Mouse (Mus musculus) layer of hippocampus, adult 2 months (tissue): ENCODE data around the gene Afg1l. TPM values are rescaled to one million over a fixed set of nuclear protein-coding genes. Genes with fewer than 3 reads are reported as not detected.

ENCODE experiments used
- DNase-seq, 2 experiments: peaks; one replicate each; pipeline ENCODE4 v3.0.0; 2022; ENCODE audit warnings: low spot score in 2 of 2
- H3K27ac ChIP-seq: fragments of 200-600 bp; 2 replicates; pipeline ENCODE4 v1.8.1; 2022
- H3K4me3 ChIP-seq: fragments of 200-600 bp; 2 replicates; pipeline ENCODE4 v1.8.1; 2022; ENCODE audit warnings: mild to moderate bottlenecking
- CTCF ChIP-seq: fragments of 200-600 bp; conservative IDR thresholded peaks from 2 replicates; pipeline ENCODE4 v1.8.1; 2022; ENCODE audit warnings: antibody characterized with exemption, mild to moderate bottlenecking, moderate library complexity
- long read RNA-seq, 2 experiments: library from polyadenylated mRNA; stranded (forward); transcript quantifications; one replicate each; pipeline ENCODE4 v2.0.0; 2021; ENCODE audit warnings: borderline mapping rate in 2 of 2
- total RNA-seq, 2 experiments: library from RNA; stranded (reverse); gene quantifications; 2 replicates each; pipeline ENCODE4 v1.2.3; 2021

The Afg1l gene
- 10 to 100 TPM; 12.6 to 15.3 TPM for total RNA-seq
- long read RNA-seq, experiment 1, partial matches to known transcripts: 1 of 15 reads
- long read RNA-seq, experiment 1, other reads (novel, unspliced or antisense): 11 of 15 reads
- long read RNA-seq, experiment 2, transcript Afg1l-201 (13 exons, 2,513 nt): major isoform, 9 of 31 reads
- long read RNA-seq, experiment 2, partial matches to known transcripts: 0 of 31 reads
- long read RNA-seq, experiment 2, other reads (novel, unspliced or antisense): 22 of 31 reads

GRCm38 (mm10) chr10:42478341-42478720, at the start of gene Afg1l:
Gene Afg1l, minus strand, starts transcription at chr10:42478565.
- peak; percentile 77 for TF ChIP-seq CTCF
- Histone ChIP-seq H3K4me3 (peak within 1 kb of the TSS; percentile 98), H3K27ac (peak within 1 kb of the TSS; percentile 97)
- peak; percentile 93 to 94 for DNase-seq

GRCm38 (mm10) chr10:42525682-42526081, 47.3 kb upstream of the Afg1l start:
- no peak for DNase-seq
- Histone ChIP-seq H3K4me3 (no peak overlapping the region), H3K27ac (no peak overlapping the region)
- TF ChIP-seq CTCF: no peak

- no peak for DNase-seq
- TF ChIP-seq CTCF: no peak
Observed at GRCm38 (mm10) chr10:42523556-42524162, 45.3 kb upstream of the Afg1l start.

DNA sequence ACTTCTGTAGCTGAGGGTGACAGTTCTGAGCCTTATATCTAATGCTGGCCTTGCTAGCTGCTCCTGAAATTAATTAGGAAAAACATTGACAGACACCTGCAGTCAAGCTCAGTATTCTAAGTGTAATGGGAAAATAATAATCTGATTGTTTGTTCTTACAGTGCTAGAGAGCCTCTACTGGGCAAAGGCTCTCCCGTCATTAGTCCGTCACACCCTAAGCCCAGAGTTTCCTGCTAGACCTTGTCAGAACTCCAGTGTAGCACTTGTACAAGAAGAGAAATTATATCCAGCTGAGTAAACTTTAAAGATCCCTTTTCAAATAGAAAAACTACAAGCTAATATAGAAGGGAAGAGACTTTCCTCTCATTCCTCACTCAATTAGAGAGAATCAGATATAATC, 44.5 kb upstream of the Afg1l start:
- no peak overlapping the region for H3K4me3 ChIP-seq
- no peak for DNase-seq
- H3K27ac ChIP-seq: no peak overlapping the region
- peak; percentile 31; the same call in 1 of the 2 replicates for TF ChIP-seq CTCF

More at GRCm38 (mm10) chr10:42523556-42524162, 45.3 kb upstream of the Afg1l start:
- Histone ChIP-seq H3K4me3 (no peak overlapping the region), H3K27ac (no peak overlapping the region)

DNA sequence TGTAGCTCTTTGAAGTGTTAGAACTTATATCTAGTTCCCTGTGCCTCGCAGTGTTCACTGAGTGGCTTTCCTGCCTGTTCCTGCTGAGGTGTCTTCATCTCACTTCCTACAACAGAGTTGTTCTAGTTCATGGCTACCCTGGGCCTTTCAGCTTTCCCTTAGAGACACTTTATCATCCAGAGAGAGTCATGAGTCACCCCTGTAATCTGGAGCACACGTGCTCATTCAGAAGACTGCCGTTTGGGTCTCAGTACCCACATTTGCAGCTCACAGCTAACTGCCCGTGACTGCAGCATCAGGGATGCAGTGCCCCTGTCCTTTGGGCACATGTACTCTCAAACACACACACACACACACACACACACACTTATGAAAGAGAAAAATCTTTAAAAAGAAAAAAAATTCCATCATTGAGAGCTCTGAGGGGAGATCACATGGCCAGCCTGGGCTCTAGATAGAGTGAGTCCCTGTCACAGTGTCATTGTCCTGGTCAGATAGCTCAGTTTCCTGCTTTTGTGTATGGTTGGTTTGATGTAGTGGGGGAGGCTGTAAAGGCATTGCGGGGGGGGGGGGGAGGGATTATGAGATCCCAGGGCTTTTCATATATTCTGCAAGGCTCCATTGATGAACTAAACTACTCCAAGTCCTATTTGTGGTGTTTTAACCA, 43.1 kb upstream of the Afg1l start:
- no peak overlapping the region for H3K4me3 ChIP-seq
- no peak overlapping the region for H3K27ac ChIP-seq
- TF ChIP-seq CTCF: no peak
- no peak for DNase-seq

GRCm38 (mm10) chr10:42518363-42518762, 40.0 kb upstream of the Afg1l start:
- TF ChIP-seq CTCF: no peak
- H3K27ac ChIP-seq: no peak overlapping the region
- DNase-seq: no peak
- no peak overlapping the region for H3K4me3 ChIP-seq

DNA sequence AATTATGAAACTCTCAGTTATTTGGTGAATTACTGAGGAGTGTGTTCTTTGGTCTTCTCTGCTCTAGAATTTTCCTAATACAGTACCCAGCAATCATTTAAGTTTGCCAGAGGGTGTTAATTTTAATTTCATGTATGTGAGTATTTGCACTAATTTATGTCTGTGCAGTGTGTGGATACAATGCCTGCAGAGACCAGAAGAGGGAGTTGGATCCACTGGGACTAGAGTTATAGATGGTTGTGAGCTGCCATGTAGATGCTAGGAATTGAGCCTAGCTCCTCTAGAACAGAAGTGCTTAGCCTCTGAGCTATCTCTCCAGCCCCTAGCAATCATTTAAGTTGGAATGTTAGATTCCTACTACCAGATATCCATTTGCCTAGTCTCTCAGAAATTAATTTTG, 35.8 kb upstream of the Afg1l start:
- TF ChIP-seq CTCF: peak; percentile 48
- H3K4me3 ChIP-seq: no peak overlapping the region
- no peak for DNase-seq
- H3K27ac ChIP-seq: no peak overlapping the region

DNA sequence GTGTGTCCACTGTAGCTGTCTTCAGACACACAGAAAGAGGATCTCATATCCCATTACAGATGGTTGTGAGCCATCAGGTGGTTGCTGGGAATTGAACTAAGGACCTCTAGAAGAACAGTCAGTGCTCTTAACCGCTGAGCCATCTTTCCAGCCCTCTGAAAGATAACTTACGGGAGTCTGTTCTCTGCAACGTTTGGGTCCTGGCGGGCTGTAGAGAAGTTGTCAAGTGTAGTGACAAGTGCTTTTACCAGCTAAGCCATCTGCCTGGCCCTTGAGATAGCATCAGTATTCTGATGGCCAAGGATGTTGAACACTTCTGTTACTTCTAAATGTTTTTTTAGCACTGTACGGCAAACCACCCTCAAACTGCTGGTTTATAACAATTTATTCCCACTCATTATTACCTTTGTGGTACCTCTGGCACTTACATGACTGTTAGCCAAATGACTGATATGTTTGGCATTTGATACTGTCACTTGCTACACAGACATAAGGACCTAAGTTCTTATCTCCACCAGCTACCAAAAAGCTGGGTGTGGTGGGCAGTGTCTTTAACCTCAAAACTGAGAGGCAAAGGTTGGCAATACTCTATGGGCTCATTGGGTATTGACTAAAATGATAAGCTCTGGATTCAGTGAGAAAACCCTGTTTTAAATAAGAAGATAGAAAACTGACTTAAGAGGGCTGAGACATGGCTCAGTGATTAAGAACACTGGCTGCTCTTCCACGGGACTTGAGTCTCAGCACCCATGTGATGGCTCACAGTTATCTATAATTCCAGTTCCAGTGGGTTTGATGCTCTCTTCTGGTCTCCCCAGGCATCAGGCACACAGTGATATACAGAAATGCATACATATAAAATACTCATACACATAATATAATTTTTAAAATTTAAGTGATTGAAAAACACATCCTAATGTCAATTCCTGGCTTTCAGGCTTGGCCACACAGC, 33.1 kb upstream of the Afg1l start:
- no peak for DNase-seq
- no peak for TF ChIP-seq CTCF
- H3K27ac ChIP-seq: no peak overlapping the region
- no peak overlapping the region for H3K4me3 ChIP-seq

DNA sequence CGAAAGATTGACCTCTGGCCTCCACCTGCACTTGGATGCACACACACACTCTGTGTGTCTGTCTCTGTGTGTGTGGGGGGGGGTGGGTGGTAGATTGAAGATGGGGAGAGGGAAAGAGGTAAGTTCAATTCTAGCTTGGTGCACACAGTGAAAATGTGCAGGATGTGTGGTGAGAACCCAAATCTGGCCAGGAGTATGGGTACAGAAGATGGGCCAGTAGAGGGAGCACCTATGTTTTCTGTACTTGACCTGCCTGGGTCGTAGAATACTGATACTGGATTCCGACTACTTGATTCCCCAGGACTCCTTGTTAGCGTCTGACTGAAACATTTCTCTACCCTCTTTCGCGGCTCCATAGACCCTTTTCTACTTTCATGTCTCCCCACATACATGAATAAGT, 31.8 kb upstream of the Afg1l start:
- no peak for DNase-seq
- TF ChIP-seq CTCF: peak; percentile 54
- Histone ChIP-seq H3K27ac (no peak overlapping the region), H3K4me3 (no peak overlapping the region)

DNA sequence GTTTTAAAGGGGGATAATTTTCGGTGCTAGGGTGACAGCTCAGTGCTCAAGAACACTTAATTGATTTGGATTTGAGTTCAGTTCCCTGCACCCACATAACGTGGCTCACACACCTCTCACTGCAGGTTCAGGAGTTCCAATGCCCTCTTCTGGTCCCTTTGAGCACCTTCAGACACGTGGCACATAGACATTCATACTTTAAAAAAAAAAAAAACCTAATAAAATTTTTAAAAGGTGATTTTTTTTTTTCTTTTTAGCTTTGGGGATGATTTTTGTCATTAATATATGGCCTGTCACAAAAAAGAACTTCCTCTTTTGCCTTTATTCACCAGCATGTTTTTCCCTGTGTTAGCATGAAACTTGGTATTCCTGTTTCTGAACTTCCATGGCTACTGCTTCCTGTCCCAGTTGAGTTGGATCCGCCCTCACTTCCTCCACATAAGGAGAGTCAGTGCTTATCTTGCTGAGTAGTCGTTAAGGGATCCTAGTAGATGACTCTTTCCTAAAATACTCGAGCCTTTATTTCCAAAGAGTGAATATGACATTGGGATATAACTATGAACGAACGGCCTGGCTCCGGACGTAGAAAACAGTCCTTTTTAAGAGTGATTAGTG, 25.8 kb upstream of the Afg1l start:
- peak overlapping the region; percentile 100; the same call in 1 of the 2 replicates for H3K4me3 ChIP-seq
- peak; percentile 15; the same call in 1 of the 2 replicates for TF ChIP-seq CTCF
- DNase-seq: no peak

GRCm38 (mm10) chr10:42502349-42503111, 24.2 kb upstream of the Afg1l start:
- Histone ChIP-seq H3K4me3 (peak overlapping the region; percentile 100), H3K27ac (peak overlapping the region; percentile 100)
- TF ChIP-seq CTCF: no peak
- DNase-seq: peak; percentile 38 to 39

More for the DNA sequence above, 25.8 kb upstream of the Afg1l start:
- H3K27ac ChIP-seq: no peak overlapping the region
